Mouse (Mus musculus): ENCODE measurements at regions not wholly inside any gene's neighbourhood (a gene's known extent, or its start where the extent isn't known, plus 50 kb on each side); places are given as distances from the start of the nearest gene placed in this dataset.

DNA sequence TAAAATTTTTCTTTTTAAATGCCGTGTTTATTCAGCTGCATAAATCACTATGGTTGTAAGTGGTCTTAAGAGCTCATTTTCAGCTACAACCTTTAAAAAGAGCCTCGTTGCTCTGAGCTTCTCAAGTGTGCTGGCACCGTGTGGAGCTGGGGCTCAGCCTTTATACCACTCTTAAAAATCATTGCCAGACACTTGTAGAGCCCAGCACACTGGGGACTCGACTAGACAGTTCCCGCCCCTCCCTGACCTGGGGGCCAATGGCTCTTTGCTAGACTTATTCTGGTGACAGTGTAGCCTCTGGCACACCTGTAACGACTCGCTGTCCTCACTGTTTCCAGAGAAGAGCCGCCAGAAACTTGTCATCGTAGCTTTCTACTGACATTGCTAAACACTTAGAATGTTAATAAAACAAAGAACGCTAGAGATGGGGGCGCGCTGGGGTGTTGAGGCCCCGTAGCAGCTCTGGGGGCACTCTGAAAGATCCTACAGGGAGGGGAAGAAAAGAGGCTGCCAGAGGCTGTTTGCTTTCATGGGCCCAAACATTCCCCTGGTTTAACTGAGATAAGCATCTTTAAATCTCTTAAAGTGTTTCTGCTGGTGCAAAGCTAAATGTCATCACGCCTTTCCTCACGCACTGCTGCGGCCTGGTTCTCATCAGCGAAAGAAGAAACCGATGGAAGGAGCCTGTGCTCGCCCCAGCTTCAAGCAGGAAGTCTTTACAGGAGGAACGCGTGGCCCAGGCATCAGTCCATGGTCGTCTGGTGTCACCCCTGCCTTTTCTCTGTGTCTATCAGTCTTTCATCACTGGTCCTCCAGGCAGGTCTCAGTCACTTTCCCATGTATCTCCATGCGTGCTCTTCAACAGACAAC is 196.7 kb downstream of the Smoc2 start:
- Histone ChIP-seq H3K27me3 (replicated peaks; ENCODE audit: control insufficient read depth, insufficient read depth, low read length) (no peaks in the 10 kb centered on the region), H3K4me3 (ENCODE audit: low read depth, low read length) (no peak overlapping the region), H3K4me2 (ENCODE audit: low read length) (peak overlapping the region; percentile 32; the same call in 1 of the 2 replicates), H3K4me1 (replicated peaks; ENCODE audit: control insufficient read depth, insufficient read depth, low read length) (peaks cover 20% of the 10 kb centered on the region), H3K27ac (ENCODE audit: low read depth) (peak overlapping the region; percentile 71), H3K9me3 (ENCODE audit: control insufficient read depth, low read length) (no peaks in the 10 kb centered on the region), H3K9ac (ENCODE audit: low read length) (no peak overlapping the region), H3K36me3 (ENCODE audit: control insufficient read depth, insufficient read depth, low read length) (no peaks in the 10 kb centered on the region)
- DNase-seq (ENCODE audit: low spot score) (peak; percentile 68), ATAC-seq (replicated peaks; ENCODE audit: low FRiP score, low TSS enrichment, low read depth) (peak; percentile 47; the same call in 1 of the 2 replicates)
- 14% methylated on average over 23 of the region's 23 CpGs for WGBS

DNA sequence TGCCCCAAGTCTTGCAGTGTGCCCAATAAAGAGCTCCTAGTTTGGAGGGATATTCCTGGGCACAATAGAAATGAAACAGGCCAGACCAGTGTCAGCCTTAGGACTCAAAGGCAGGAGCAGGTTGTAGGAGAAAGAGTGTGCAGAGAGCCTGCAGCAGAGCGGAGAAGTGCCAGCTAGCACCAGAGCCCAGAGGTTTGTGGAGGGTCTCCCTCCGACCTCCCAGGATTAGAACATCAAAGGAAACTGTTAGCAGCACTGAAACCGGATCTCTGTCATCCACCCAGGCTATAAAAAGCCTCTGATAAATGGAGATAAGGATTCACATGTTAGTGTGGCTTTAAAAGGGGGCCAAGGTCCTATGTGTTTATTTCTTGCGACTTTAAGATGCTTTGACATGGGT is 196.0 kb downstream of the Smoc2 start:
- H3K27me3 ChIP-seq (replicated peaks; ENCODE audit: control insufficient read depth, insufficient read depth, low read length), result no peaks in the 10 kb centered on the region
- no peak overlapping the region; the same call in 1 of the 2 replicates for H3K27ac ChIP-seq (ENCODE audit: low read depth)
- ATAC-seq (replicated peaks; ENCODE audit: low FRiP score, low TSS enrichment, low read depth) (peak; percentile 53; the same call in 1 of the 2 replicates), DNase-seq (ENCODE audit: low spot score) (no peak)
- no peak overlapping the region for H3K9ac ChIP-seq (ENCODE audit: low read length)
- no peaks in the 10 kb centered on the region for H3K9me3 ChIP-seq (ENCODE audit: control insufficient read depth, low read length)
- H3K36me3 ChIP-seq (ENCODE audit: control insufficient read depth, insufficient read depth, low read length), result no peaks in the 10 kb centered on the region
- no peak overlapping the region for H3K4me2 ChIP-seq (ENCODE audit: low read length)
- H3K4me3 ChIP-seq (ENCODE audit: low read depth, low read length), result no peak overlapping the region
- WGBS, result 13% methylated on average over 4 of the region's 4 CpGs
- H3K4me1 ChIP-seq (replicated peaks; ENCODE audit: control insufficient read depth, insufficient read depth, low read length), result peaks cover 20% of the 10 kb centered on the region

DNA sequence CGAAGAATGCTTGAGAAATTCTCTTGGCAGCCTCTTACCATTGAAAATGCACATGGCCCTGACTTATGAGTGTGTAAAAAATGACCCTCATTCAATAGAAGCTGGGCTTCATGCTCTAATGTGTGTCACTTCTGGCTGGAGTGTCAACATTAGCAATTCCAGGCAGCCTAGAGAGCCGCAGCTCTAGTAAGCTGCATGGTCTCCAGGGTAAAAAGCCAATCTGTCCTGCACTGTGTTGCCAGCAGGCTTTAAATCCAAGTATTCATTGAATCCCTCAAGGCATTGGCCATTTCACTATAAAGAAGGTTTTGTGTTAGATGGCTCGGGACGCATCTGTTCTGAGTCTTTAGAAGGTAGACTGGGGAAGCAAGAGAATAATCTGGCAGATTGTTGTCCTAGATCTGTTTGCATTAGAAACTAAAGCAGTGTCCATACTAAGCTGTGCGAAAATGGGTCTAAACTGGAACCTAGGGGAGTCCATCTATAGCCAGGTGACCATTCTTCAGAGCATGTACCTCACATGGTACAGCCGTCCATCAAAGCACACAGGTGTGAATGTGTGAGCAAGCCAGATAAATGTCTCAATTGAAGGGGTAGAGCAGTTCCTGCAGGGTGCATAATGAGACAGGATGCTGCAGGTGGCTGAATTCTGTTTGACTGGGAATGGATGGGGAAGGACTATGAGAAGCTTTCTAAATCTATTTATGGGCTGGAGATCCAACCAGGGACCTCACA is 189.6 kb downstream of the Smoc2 start:
- ATAC-seq (replicated peaks; ENCODE audit: low FRiP score, low TSS enrichment, low read depth), result no peak
- Histone ChIP-seq H3K36me3 (ENCODE audit: control insufficient read depth, insufficient read depth, low read length) (no peaks in the 10 kb centered on the region), H3K4me2 (ENCODE audit: low read length) (no peak overlapping the region), H3K27me3 (replicated peaks; ENCODE audit: control insufficient read depth, insufficient read depth, low read length) (no peaks in the 10 kb centered on the region), H3K4me1 (replicated peaks; ENCODE audit: control insufficient read depth, insufficient read depth, low read length) (no peaks in the 10 kb centered on the region), H3K9ac (ENCODE audit: low read length) (no peak overlapping the region), H3K9me3 (ENCODE audit: control insufficient read depth, low read length) (no peaks in the 10 kb centered on the region), H3K4me3 (ENCODE audit: low read depth, low read length) (no peak overlapping the region), H3K27ac (ENCODE audit: low read depth) (no peak overlapping the region)
- WGBS, result 76% methylated on average over 6 of the region's 6 CpGs
- peak; percentile 23 for DNase-seq (ENCODE audit: low spot score)

DNA sequence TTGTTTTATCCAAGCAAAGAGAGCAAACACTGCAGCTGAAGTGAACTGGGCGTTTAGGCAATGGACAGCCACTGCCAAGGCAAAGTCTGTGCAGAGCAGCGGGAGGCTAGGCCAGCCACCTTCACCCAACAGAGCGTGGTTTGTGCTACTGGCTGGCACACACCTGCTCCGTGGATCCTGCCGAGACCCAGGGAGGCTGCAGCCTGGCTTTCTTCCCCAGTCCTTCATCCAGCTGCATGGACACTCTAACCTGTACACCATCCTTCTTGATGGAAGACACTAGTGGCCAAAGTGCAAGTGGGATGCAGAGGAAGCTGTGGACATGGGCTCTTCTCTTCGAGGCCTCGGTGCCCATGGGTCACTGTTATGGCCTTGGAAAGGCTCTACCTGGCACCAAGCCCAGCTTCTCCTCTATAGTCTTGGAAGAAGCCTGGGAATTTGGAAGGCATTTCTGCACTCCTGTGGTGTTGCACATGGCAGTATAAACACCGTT is 176.0 kb downstream of the Smoc2 start:
- Histone ChIP-seq H3K9ac (ENCODE audit: low read length) (no peak overlapping the region), H3K4me3 (ENCODE audit: low read depth, low read length) (no peak overlapping the region), H3K4me2 (ENCODE audit: low read length) (no peak overlapping the region), H3K4me1 (replicated peaks; ENCODE audit: control insufficient read depth, insufficient read depth, low read length) (peaks cover 12% of the 10 kb centered on the region; the same call in 1 of the 2 replicates), H3K27me3 (replicated peaks; ENCODE audit: control insufficient read depth, insufficient read depth, low read length) (no peaks in the 10 kb centered on the region), H3K9me3 (ENCODE audit: control insufficient read depth, low read length) (no peaks in the 10 kb centered on the region), H3K27ac (ENCODE audit: low read depth) (no peak overlapping the region), H3K36me3 (ENCODE audit: control insufficient read depth, insufficient read depth, low read length) (no peaks in the 10 kb centered on the region)
- WGBS, result 53% methylated on average over 8 of the region's 8 CpGs
- DNase-seq (ENCODE audit: low spot score), result no peak
- no peak for ATAC-seq (replicated peaks; ENCODE audit: low FRiP score, low TSS enrichment, low read depth)
